Mouse (Mus musculus): ENCODE measurements around the gene Aoah.

GRCm38 (mm10) chr13:20905195-20905594, 111.3 kb downstream of the Aoah start:
- no peak for TF ChIP-seq POLR2A (IDR thresholded peaks at IDR 0.05; ENCODE audit: insufficient read depth, low read length)
- no peak for TF ChIP-seq EP300 (IDR thresholded peaks at IDR 0.05; ENCODE audit: insufficient read depth, low read depth, low read length)

All from ES-Bruce4 (cell line).